12 mouse cellular contexts compared by ENCODE assay signal in the genomic region with DNA sequence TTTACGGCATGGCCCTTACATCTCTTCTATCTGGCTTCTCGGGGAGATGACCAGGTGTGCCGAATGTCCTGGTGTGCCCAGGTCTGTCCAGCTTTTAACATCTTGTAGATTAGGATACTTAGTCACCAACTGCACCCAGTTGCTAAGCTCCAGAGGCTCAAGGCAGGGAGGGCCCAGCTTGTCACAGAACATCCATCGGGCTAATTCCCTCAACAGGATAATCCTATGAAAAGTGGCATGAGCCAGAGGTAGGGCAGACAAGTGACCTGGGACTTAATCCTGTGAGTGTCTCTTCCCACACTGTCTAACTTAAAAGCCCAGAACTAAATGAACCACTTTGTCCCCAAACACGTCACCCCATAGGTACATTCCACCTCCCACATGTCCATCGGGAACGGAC. TPM values are rescaled to one million over a fixed set of nuclear protein-coding genes. Genes with fewer than 3 reads are reported as not detected.
DNase-seq lines count a peak whose midpoint lies in the region; ATAC-seq lines count a peak whose summit lies in the region.
"Had no signal": no experiment of that assay in that cellular context is flagged by ENCODE, and none has a peak within 500 bp of the region (broad histone marks: within the 10 kb centered on the region; RNA-seq: fewer than 3 reads in every experiment).

No protein-coding gene starts in this region.

- H3K9me3 ChIP-seq in embryonic facial prominence, embryonic 13.5 days, result no peaks in the 10 kb centered on the region
- H3K9me3 ChIP-seq in embryonic facial prominence, embryonic 10.5 days, result no peaks in the 10 kb centered on the region
- no peaks in the 10 kb centered on the region for H3K9me3 ChIP-seq in embryonic facial prominence, embryonic 15.5 days (replicated peaks)
- no peaks in the 10 kb centered on the region for H3K9me3 ChIP-seq in intestine, embryonic 15.5 days
- no peaks in the 10 kb centered on the region; the same call in 1 of the 2 replicates for H3K9me3 ChIP-seq in midbrain, embryonic 16.5 days (replicated peaks; ENCODE audit: control insufficient read depth, low read length, poor library complexity, severe bottlenecking)
- H3K9me3 ChIP-seq: lung, embryonic 15.5 days had no signal

- peaks cover 15% of the 10 kb centered on the region for H3K27me3 ChIP-seq in embryonic facial prominence, embryonic 13.5 days
- peaks cover 68% of the 10 kb centered on the region for H3K27me3 ChIP-seq in embryonic facial prominence, embryonic 10.5 days (replicated peaks; ENCODE audit: low read depth, poor library complexity, severe bottlenecking)
- peaks cover 6% of the 10 kb centered on the region; the same call in 1 of the 2 replicates for H3K27me3 ChIP-seq in embryonic facial prominence, embryonic 15.5 days
- H3K27me3 ChIP-seq in intestine, embryonic 15.5 days (replicated peaks), result no peaks in the 10 kb centered on the region
- no peaks in the 10 kb centered on the region for H3K27me3 ChIP-seq in midbrain, embryonic 16.5 days (ENCODE audit: control insufficient read depth, insufficient read depth, low read depth, low read length)

- H3K9ac ChIP-seq in embryonic facial prominence, embryonic 13.5 days, result no peak overlapping the region
- H3K9ac ChIP-seq in embryonic facial prominence, embryonic 15.5 days, result no peak overlapping the region
- H3K9ac ChIP-seq in intestine, embryonic 15.5 days, result no peak overlapping the region
- H3K9ac ChIP-seq in midbrain, embryonic 16.5 days (ENCODE audit: low read depth, low read length), result peak overlapping the region; percentile 68

- no peaks in the 10 kb centered on the region for H3K36me3 ChIP-seq in embryonic facial prominence, embryonic 13.5 days
- no peaks in the 10 kb centered on the region for H3K36me3 ChIP-seq in embryonic facial prominence, embryonic 10.5 days (replicated peaks)
- H3K36me3 ChIP-seq in embryonic facial prominence, embryonic 15.5 days, result no peaks in the 10 kb centered on the region
- H3K36me3 ChIP-seq in intestine, embryonic 15.5 days, result no peaks in the 10 kb centered on the region
- no peaks in the 10 kb centered on the region for H3K36me3 ChIP-seq in midbrain, embryonic 16.5 days (ENCODE audit: control insufficient read depth, insufficient read depth, low read length)
- H3K36me3 ChIP-seq: lung, embryonic 15.5 days had no signal

- ATAC-seq in embryonic facial prominence, embryonic 13.5 days (ENCODE audit: insufficient number of reproducible peaks, insufficient read depth, low FRiP score, low TSS enrichment, low read depth), result no peak
- ATAC-seq in embryonic facial prominence, embryonic 15.5 days (ENCODE audit: insufficient number of reproducible peaks, low FRiP score, low TSS enrichment, low read depth), result no peak
- no peak for ATAC-seq in intestine, embryonic 15.5 days
- no peak for ATAC-seq in midbrain, embryonic 16.5 days

- H3K4me2 ChIP-seq in embryonic facial prominence, embryonic 13.5 days, result peak overlapping the region; percentile 71
- H3K4me2 ChIP-seq in embryonic facial prominence, embryonic 15.5 days (replicated peaks), result peak overlapping the region; percentile 88
- H3K4me2 ChIP-seq in intestine, embryonic 15.5 days (replicated peaks), result peak overlapping the region; percentile 77
- H3K4me2 ChIP-seq in midbrain, embryonic 16.5 days (ENCODE audit: low read length), result peak overlapping the region; percentile 66

- no peak for DNase-seq in embryonic facial prominence, embryonic 10.5 days (ENCODE audit: low spot score)
- DNase-seq in adrenal gland, adult 2 months, result no peak
- no peak for DNase-seq in testis, postnatal 14 days (ENCODE audit: low spot score)
- DNase-seq in right cerebral cortex, postnatal 14 days, result no peak
- DNase-seq: embryo, embryonic 11 days; kidney, adult 2 months; thymus, adult 2 months had no signal

- no peak overlapping the region for H3K27ac ChIP-seq in embryonic facial prominence, embryonic 13.5 days
- no peak overlapping the region for H3K27ac ChIP-seq in embryonic facial prominence, embryonic 10.5 days (replicated peaks)
- no peak overlapping the region for H3K27ac ChIP-seq in embryonic facial prominence, embryonic 15.5 days (replicated peaks)
- no peak overlapping the region for H3K27ac ChIP-seq in intestine, embryonic 15.5 days
- H3K27ac ChIP-seq in midbrain, embryonic 16.5 days (ENCODE audit: low read length), result no peak overlapping the region
- H3K27ac ChIP-seq: lung, embryonic 15.5 days had no signal

- WGBS in embryonic facial prominence, embryonic 13.5 days, result 76% methylated on average over 7 of the region's 7 CpGs
- 80% methylated on average over 7 of the region's 7 CpGs for WGBS in embryonic facial prominence, embryonic 10.5 days
- 77% methylated on average over 7 of the region's 7 CpGs for WGBS in embryonic facial prominence, embryonic 15.5 days
- 85% methylated on average over 7 of the region's 7 CpGs for WGBS in intestine, embryonic 15.5 days
- 52% methylated on average over 7 of the region's 7 CpGs for WGBS in midbrain, embryonic 16.5 days

- H3K4me1 ChIP-seq in embryonic facial prominence, embryonic 13.5 days, result peaks cover 16% of the 10 kb centered on the region
- H3K4me1 ChIP-seq in embryonic facial prominence, embryonic 10.5 days, result peaks cover 12% of the 10 kb centered on the region
- H3K4me1 ChIP-seq in embryonic facial prominence, embryonic 15.5 days, result peaks cover 13% of the 10 kb centered on the region; the same call in 1 of the 2 replicates
- H3K4me1 ChIP-seq in intestine, embryonic 15.5 days (replicated peaks), result no peaks in the 10 kb centered on the region; the same call in 1 of the 2 replicates
- peaks cover 16% of the 10 kb centered on the region for H3K4me1 ChIP-seq in midbrain, embryonic 16.5 days (ENCODE audit: control insufficient read depth, insufficient read depth, low read length)

- H3K4me3 ChIP-seq in embryonic facial prominence, embryonic 13.5 days, result no peak overlapping the region; the same call in 1 of the 2 replicates
- H3K4me3 ChIP-seq in embryonic facial prominence, embryonic 10.5 days, result no peak overlapping the region
- no peak overlapping the region for H3K4me3 ChIP-seq in embryonic facial prominence, embryonic 15.5 days (replicated peaks)
- no peak overlapping the region for H3K4me3 ChIP-seq in intestine, embryonic 15.5 days (replicated peaks)
- peak overlapping the region; percentile 53 for H3K4me3 ChIP-seq in midbrain, embryonic 16.5 days (ENCODE audit: low read depth, low read length)

RNA-seq across cellular contexts. Expression of gene Rgs9, which starts 0.9 kb away (rescaled TPM):
- polyA plus RNA-seq in embryonic facial prominence, embryonic 13.5 days (2015; fragmentation: Nextera tagmentation; extraction: Ambion mirVana), result 2.1 and 3.0 TPM in 2 replicates
- 1.8 TPM in 2 replicates for polyA plus RNA-seq in embryonic facial prominence, embryonic 10.5 days (2016; fragmentation: Nextera tagmentation; extraction: Ambion mirVana)
- polyA plus RNA-seq in embryonic facial prominence, embryonic 15.5 days (2015; fragmentation: Nextera tagmentation; extraction: Ambion mirVana), result 2.1 and 2.2 TPM in 2 replicates
- 3.6 and 4.2 TPM in 2 replicates for polyA plus RNA-seq in intestine, embryonic 15.5 days (2015; fragmentation: Nextera tagmentation; extraction: Ambion mirVana)
- 17.5 and 18.8 TPM in 2 replicates for polyA plus RNA-seq in midbrain, embryonic 16.5 days (2015; fragmentation: Nextera tagmentation; extraction: Ambion mirVana)
- 1 to 10 TPM; 4.3 to 6.0 TPM for total RNA-seq in adrenal gland, adult 2 months (2021)
- 2.5 and 2.8 TPM in 2 replicates for polyA plus RNA-seq in adrenal gland, adult 2 months (2012; rRNA removed)
